ENCODE assay signal across 8 mouse cellular contexts in the genomic region with DNA sequence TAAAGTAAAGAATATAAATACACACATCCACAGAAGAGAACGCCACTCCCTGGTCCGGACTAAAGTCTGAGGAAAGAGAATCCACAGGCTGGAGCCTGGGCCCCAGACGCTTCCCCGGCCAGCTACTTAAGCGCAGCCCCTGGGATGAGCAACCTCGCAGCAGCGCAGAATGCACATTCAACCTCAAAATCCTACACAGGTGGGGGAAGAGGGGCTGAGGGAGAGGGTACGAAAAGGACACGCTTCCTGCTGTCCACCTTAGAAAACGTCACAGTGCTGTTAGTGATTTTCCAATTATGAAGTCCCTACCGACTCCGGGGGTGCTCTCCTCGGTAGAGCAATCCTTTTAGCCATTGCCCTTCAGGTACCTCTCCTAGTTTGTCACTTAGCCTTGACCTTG. TPM values are rescaled to one million over a fixed set of nuclear protein-coding genes. Genes with fewer than 3 reads are reported as not detected.
DNase-seq lines count a peak whose midpoint lies in the region; ATAC-seq and TF ChIP-seq lines count a peak whose summit lies in the region.

No protein-coding gene starts in this region.

- no peak for TF ChIP-seq POLR2A in limb, embryonic 14.5 days (IDR thresholded peaks at IDR 0.05; ENCODE audit: borderline replicate concordance, extremely low read depth, insufficient read depth, insufficient read length)

- H3K27me3 ChIP-seq in lung, embryonic 16.5 days (ENCODE audit: control insufficient read depth, insufficient read depth, low read depth, low read length): no peaks in the 10 kb centered on the region
- peaks cover 8% of the 10 kb centered on the region; the same call in 1 of the 2 replicates for H3K27me3 ChIP-seq in forebrain, embryonic 15.5 days
- H3K27me3 ChIP-seq in limb, embryonic 14.5 days (ENCODE audit: control insufficient read depth, insufficient read depth, low read length): peaks cover 5% of the 10 kb centered on the region; the same call in 1 of the 2 replicates
- no peaks in the 10 kb centered on the region for H3K27me3 ChIP-seq in stomach, embryonic 14.5 days (ENCODE audit: control insufficient read depth, insufficient read depth, low read length)

- no peak overlapping the region; the same call in 1 of the 2 replicates for H3K9ac ChIP-seq in lung, embryonic 16.5 days (ENCODE audit: low read length)
- 0 out of 2 replicates have a peak overlapping the region, but pooled peaks have one; percentile 57 for H3K9ac ChIP-seq in forebrain, embryonic 15.5 days (replicated peaks)
- H3K9ac ChIP-seq in limb, embryonic 14.5 days (ENCODE audit: low read depth, low read length, severe bottlenecking): peak overlapping the region; percentile 68; the same call in 1 of the 2 replicates
- H3K9ac ChIP-seq in stomach, embryonic 14.5 days (replicated peaks; ENCODE audit: low read depth, low read length): no peak overlapping the region

- peaks cover 8% of the 10 kb centered on the region for H3K4me1 ChIP-seq in lung, embryonic 16.5 days (replicated peaks; ENCODE audit: control insufficient read depth, insufficient read depth, low read length)
- peaks cover 20% of the 10 kb centered on the region for H3K4me1 ChIP-seq in forebrain, embryonic 15.5 days
- H3K4me1 ChIP-seq in limb, embryonic 14.5 days (ENCODE audit: control insufficient read depth, insufficient read depth, low read length): peaks cover 8% of the 10 kb centered on the region; the same call in 1 of the 2 replicates
- H3K4me1 ChIP-seq in stomach, embryonic 14.5 days (ENCODE audit: control insufficient read depth, insufficient read depth, low read length): peaks cover 9% of the 10 kb centered on the region; the same call in 1 of the 2 replicates

- peak overlapping the region; percentile 96 for H3K4me2 ChIP-seq in lung, embryonic 16.5 days (ENCODE audit: low read depth, low read length)
- H3K4me2 ChIP-seq in forebrain, embryonic 15.5 days (replicated peaks): peak overlapping the region; percentile 95
- H3K4me2 ChIP-seq in limb, embryonic 14.5 days (replicated peaks; ENCODE audit: low read depth, low read length, severe bottlenecking): peak overlapping the region; percentile 92
- peak overlapping the region; percentile 91 for H3K4me2 ChIP-seq in stomach, embryonic 14.5 days (replicated peaks; ENCODE audit: low read depth, low read length)

- WGBS in lung, embryonic 16.5 days: 30% methylated on average over 13 of the region's 13 CpGs
- 21% methylated on average over 13 of the region's 13 CpGs for WGBS in forebrain, embryonic 15.5 days
- 24% methylated on average over 13 of the region's 13 CpGs for WGBS in limb, embryonic 14.5 days
- 31% methylated on average over 13 of the region's 13 CpGs for WGBS in stomach, embryonic 14.5 days

- no peak for ATAC-seq in lung, embryonic 16.5 days (ENCODE audit: low read depth)
- ATAC-seq in forebrain, embryonic 15.5 days (replicated peaks): no peak
- ATAC-seq in limb, embryonic 14.5 days (ENCODE audit: low FRiP score, low read depth): no peak
- ATAC-seq in stomach, embryonic 14.5 days (ENCODE audit: insufficient number of reproducible peaks, insufficient read depth, low FRiP score, low read depth): no peak

- DNase-seq in lung, postnatal 10 days: no peak
- no peak for DNase-seq in limb, embryonic 14.5 days (ENCODE audit: low spot score)
- no peak for DNase-seq in B cell, adult 2 months
- no peak for DNase-seq in cerebellum, adult 11-12 months
- no peak for DNase-seq in kidney, postnatal 25 days

- no peaks in the 10 kb centered on the region for H3K9me3 ChIP-seq in lung, embryonic 16.5 days (ENCODE audit: control insufficient read depth, low read length)
- H3K9me3 ChIP-seq in forebrain, embryonic 15.5 days: no peaks in the 10 kb centered on the region
- H3K9me3 ChIP-seq in limb, embryonic 14.5 days (ENCODE audit: control insufficient read depth, low read length): no peaks in the 10 kb centered on the region
- no peaks in the 10 kb centered on the region for H3K9me3 ChIP-seq in stomach, embryonic 14.5 days (ENCODE audit: control insufficient read depth, low read depth, low read length)

- H3K4me3 ChIP-seq in lung, embryonic 16.5 days (ENCODE audit: low read length): peak overlapping the region; percentile 69
- peak overlapping the region; percentile 55; the same call in 1 of the 2 replicates for H3K4me3 ChIP-seq in forebrain, embryonic 15.5 days
- H3K4me3 ChIP-seq in limb, embryonic 14.5 days (replicated peaks; ENCODE audit: low read length): peak overlapping the region; percentile 64
- H3K4me3 ChIP-seq in stomach, embryonic 14.5 days (ENCODE audit: low read depth, low read length): peak overlapping the region; percentile 62

- H3K36me3 ChIP-seq in lung, embryonic 16.5 days (ENCODE audit: control insufficient read depth, insufficient read depth, low read length): no peaks in the 10 kb centered on the region
- no peaks in the 10 kb centered on the region for H3K36me3 ChIP-seq in forebrain, embryonic 15.5 days
- no peaks in the 10 kb centered on the region for H3K36me3 ChIP-seq in limb, embryonic 14.5 days (ENCODE audit: control insufficient read depth, insufficient read depth, low read length)
- H3K36me3 ChIP-seq in stomach, embryonic 14.5 days (ENCODE audit: control insufficient read depth, insufficient read depth, low read length): no peaks in the 10 kb centered on the region

- no peak overlapping the region for H3K27ac ChIP-seq in lung, embryonic 16.5 days (ENCODE audit: low read length)
- no peak overlapping the region for H3K27ac ChIP-seq in forebrain, embryonic 15.5 days (replicated peaks)
- no peak overlapping the region for H3K27ac ChIP-seq in limb, embryonic 14.5 days (replicated peaks; ENCODE audit: low read depth, low read length)
- no peak overlapping the region for H3K27ac ChIP-seq in stomach, embryonic 14.5 days (ENCODE audit: low read length)

RNA-seq across cellular contexts. Expression of a gene that starts 6.6 kb away (rescaled TPM):
- 1.8 and 2.8 TPM in 2 replicates for polyA plus RNA-seq in lung, embryonic 16.5 days (2015; fragmentation: Nextera tagmentation; extraction: Ambion mirVana)
- polyA plus RNA-seq in forebrain, embryonic 15.5 days (2015; fragmentation: Nextera tagmentation; extraction: Ambion mirVana): 2.6 and 2.8 TPM in 2 replicates
- 2.1 and 2.3 TPM in 2 replicates for polyA plus RNA-seq in limb, embryonic 14.5 days (2012; rRNA removed)
- polyA plus RNA-seq in limb, embryonic 14.5 days (2014; fragmentation: Nextera tagmentation; extraction: Ambion mirVana): 2.2 TPM in 2 replicates
- polyA plus RNA-seq in stomach, embryonic 14.5 days (2014; fragmentation: Nextera tagmentation; extraction: Ambion mirVana): 2.7 and 3.0 TPM in 2 replicates

Comparison
In these comparisons a context has a peak if more than half of its experiments do, and no peak if none do; other contexts are left out.
1. H3K9ac ChIP-seq: peak in forebrain, embryonic 15.5 days (single experiment) and limb, embryonic 14.5 days (single experiment); none in lung, embryonic 16.5 days (single experiment) and stomach, embryonic 14.5 days (single experiment).
2. Peak in every context shown above with its lines, with median percentiles within 50 percentile points of each other: H3K4me2 ChIP-seq and H3K4me3 ChIP-seq.